Mouse (Mus musculus) CH12.LX (cell line): ENCODE data around the gene Slc16a5. TPM values are rescaled to one million over a fixed set of nuclear protein-coding genes. Genes with fewer than 3 reads are reported as not detected.

Experiments used
- DNase-seq: peaks from one replicate; pipeline ENCODE4 v3.0.0-alpha.2; 2013; ENCODE audit errors: extremely low read depth
- H3K27ac ChIP-seq: 2 replicates; pipeline ENCODE4 v1.5.1; 2012; ENCODE audit warnings: low read depth, mild to moderate bottlenecking, control low read depth, moderate library complexity; ENCODE audit not compliant: insufficient read depth
- H3K27me3 ChIP-seq: replicated peaks from 2 replicates; pipeline ENCODE3; 2012; ENCODE audit warnings: inconsistent platforms
- H3K36me3 ChIP-seq, 2 experiments: replicated peaks in 1 of 2; 2 replicates each; pipeline versions ENCODE3 to v1.6.1; 2012; ENCODE audit warnings: inconsistent platforms in 1 of 2, low read length in 1 of 2, mild to moderate bottlenecking in 1 of 2, mixed read lengths in 1 of 2, moderate library complexity in 1 of 2; ENCODE audit not compliant: control insufficient read depth in 1 of 2, insufficient read depth in 1 of 2
- H3K4me1 ChIP-seq, 2 experiments: 2 replicates each; pipeline ENCODE4 v1.6.1; 2012; ENCODE audit warnings: inconsistent platforms in 1 of 2, moderate library complexity in 1 of 2; ENCODE audit not compliant: insufficient read depth in 2 of 2, control insufficient read depth in 1 of 2
- H3K4me2 ChIP-seq: 2 replicates; pipeline ENCODE4 v1.6.1; 2012; ENCODE audit warnings: low read depth, mild to moderate bottlenecking, control low read depth; ENCODE audit not compliant: poor library complexity, insufficient read depth, severe bottlenecking
- H3K4me3 ChIP-seq, 3 experiments: fragments of 150-350 bp in 1 of 3; sonication (generic) in 1 of 3; replicated peaks in 1 of 3; 2 replicates each; pipeline versions ENCODE3 to v1.5.1; 2011 to 2012; ENCODE audit warnings: low read depth in 2 of 3, low read length in 2 of 3, mild to moderate bottlenecking in 2 of 3, moderate library complexity in 2 of 3, control low read depth in 1 of 3, improper control_type of control experiment in 1 of 3, inconsistent platforms in 1 of 3, mixed read lengths in 1 of 3; ENCODE audit not compliant: poor library complexity in 1 of 3
- H3K79me2 ChIP-seq: replicated peaks from 2 replicates; pipeline ENCODE4 v1.6.1; 2012; ENCODE audit warnings: mild to moderate bottlenecking, moderate library complexity; ENCODE audit not compliant: control insufficient read depth, poor library complexity, insufficient read depth, severe bottlenecking; ENCODE audit errors: extremely low read depth
- H3K9ac ChIP-seq: 2 replicates; pipeline ENCODE4 v1.6.1; 2012; ENCODE audit warnings: low read depth, mild to moderate bottlenecking, control low read depth, moderate library complexity; ENCODE audit not compliant: insufficient read depth
- H3K9me3 ChIP-seq: replicated peaks from 2 replicates; pipeline ENCODE3; 2012; ENCODE audit warnings: low read length, inconsistent platforms, mixed read lengths
- BHLHE40 ChIP-seq: IDR thresholded peaks from 2 replicates; pipeline ENCODE4 v1.6.1; 2011; ENCODE audit warnings: mild to moderate bottlenecking, low read depth, low read length, improper control_type of control experiment
- CHD1 ChIP-seq: IDR thresholded peaks from 2 replicates; pipeline ENCODE4 v1.6.1; 2012; ENCODE audit warnings: low read depth, low read length, improper control_type of control experiment, inconsistent platforms
- CTCF ChIP-seq, 2 experiments: IDR thresholded peaks in 1 of 2; conservative IDR thresholded peaks in 1 of 2; 2 replicates each; pipeline ENCODE4 v1.5.1; 2011 to 2012; ENCODE audit warnings: low read depth in 2 of 2, low read length in 2 of 2, improper control_type of control experiment in 1 of 2, inconsistent platforms in 1 of 2, mild to moderate bottlenecking in 1 of 2, moderate library complexity in 1 of 2
- E2F4 ChIP-seq: IDR thresholded peaks from 2 replicates; pipeline ENCODE4 v1.6.1; 2011; ENCODE audit warnings: low read depth, low read length, improper control_type of control experiment; ENCODE audit not compliant: insufficient replicate concordance
- ELF1 ChIP-seq: IDR thresholded peaks from 2 replicates; pipeline ENCODE4 v1.6.1; 2014; ENCODE audit warnings: low read depth, mild to moderate bottlenecking, inconsistent platforms, low read length, improper control_type of control experiment
- GABPA ChIP-seq: IDR thresholded peaks from 2 replicates; pipeline ENCODE4 v1.6.1; 2012; ENCODE audit warnings: low read depth, low read length, improper control_type of control experiment, inconsistent platforms; ENCODE audit not compliant: insufficient replicate concordance
- IRF4 ChIP-seq: IDR thresholded peaks from 2 replicates; pipeline ENCODE4 v1.6.1; 2014; ENCODE audit warnings: low read depth, mild to moderate bottlenecking, inconsistent platforms, low read length, improper control_type of control experiment
- JUN ChIP-seq: IDR thresholded peaks from 2 replicates; pipeline ENCODE4 v1.6.1; 2011; ENCODE audit warnings: low read depth, mild to moderate bottlenecking, low read length, improper control_type of control experiment, moderate library complexity; ENCODE audit not compliant: insufficient read depth
- KAT2A ChIP-seq: IDR thresholded peaks from 2 replicates; pipeline ENCODE4 v1.6.1; 2012; ENCODE audit warnings: low read length, improper control_type of control experiment, inconsistent platforms; ENCODE audit not compliant: insufficient replicate concordance
- MAFK ChIP-seq: IDR thresholded peaks from 2 replicates; pipeline ENCODE4 v1.6.1; 2011; ENCODE audit warnings: low read length, improper control_type of control experiment; ENCODE audit not compliant: insufficient replicate concordance
- MAX ChIP-seq: IDR thresholded peaks from 2 replicates; pipeline ENCODE4 v1.6.1; 2011; ENCODE audit warnings: low read length, improper control_type of control experiment
- MAZ ChIP-seq: IDR thresholded peaks from 2 replicates; pipeline ENCODE4 v1.6.1; 2012; ENCODE audit warnings: low read depth, mild to moderate bottlenecking, inconsistent platforms, low read length, improper control_type of control experiment, moderate library complexity
- MEF2A ChIP-seq: IDR thresholded peaks from 2 replicates; pipeline ENCODE4 v1.6.1; 2014; ENCODE audit warnings: low read depth, mild to moderate bottlenecking, inconsistent platforms, low read length, improper control_type of control experiment, borderline replicate concordance
- MXI1 ChIP-seq: IDR thresholded peaks from 2 replicates; pipeline ENCODE4 v1.6.1; 2011; ENCODE audit warnings: mild to moderate bottlenecking, low read depth, low read length, improper control_type of control experiment
- MYC ChIP-seq: IDR thresholded peaks from 2 replicates; pipeline ENCODE4 v1.6.1; 2011; ENCODE audit warnings: low read depth, mild to moderate bottlenecking, improper control_type of control experiment, low read length
- NELFE ChIP-seq: IDR thresholded peaks from 2 replicates; pipeline ENCODE4 v1.6.1; 2011; ENCODE audit warnings: low read depth, low read length, improper control_type of control experiment
- NRF1 ChIP-seq: IDR thresholded peaks from 2 replicates; pipeline ENCODE4 v1.6.1; 2014; ENCODE audit warnings: low read depth, mild to moderate bottlenecking, inconsistent platforms, low read length, improper control_type of control experiment, moderate library complexity
- PAX5 ChIP-seq: IDR thresholded peaks from 2 replicates; pipeline ENCODE4 v1.6.1; 2012; ENCODE audit warnings: low read length, inconsistent platforms, mixed read lengths
- POLR2A ChIP-seq: IDR thresholded peaks from 2 replicates; pipeline ENCODE4 v1.6.1; 2011; ENCODE audit warnings: low read depth, mild to moderate bottlenecking, improper control_type of control experiment, low read length
- POLR2AphosphoS2 ChIP-seq: IDR thresholded peaks from 2 replicates; pipeline ENCODE4 v1.6.1; 2011; ENCODE audit warnings: low read depth, low read length, improper control_type of control experiment
- RAD21 ChIP-seq: IDR thresholded peaks from 2 replicates; pipeline ENCODE4 v1.6.1; 2011; ENCODE audit warnings: low read depth, mild to moderate bottlenecking, low read length, improper control_type of control experiment, moderate library complexity
- RCOR1 ChIP-seq: conservative IDR thresholded peaks from 2 replicates; pipeline ENCODE4 v1.6.1; 2012; ENCODE audit warnings: low read depth, mild to moderate bottlenecking, inconsistent platforms, low read length, improper control_type of control experiment
- SIN3A ChIP-seq: IDR thresholded peaks from 2 replicates; pipeline ENCODE4 v1.6.1; 2012; ENCODE audit warnings: low read length, improper control_type of control experiment, inconsistent platforms
- SMC3 ChIP-seq: IDR thresholded peaks from 2 replicates; pipeline ENCODE4 v1.6.1; 2011; ENCODE audit warnings: low read depth, low read length, improper control_type of control experiment
- USF1 ChIP-seq: IDR thresholded peaks from 2 replicates; pipeline ENCODE4 v1.6.1; 2014; ENCODE audit warnings: low read depth, mild to moderate bottlenecking, inconsistent platforms, low read length, improper control_type of control experiment
- USF2 ChIP-seq: conservative IDR thresholded peaks from 2 replicates; pipeline ENCODE4 v1.6.1; 2011; ENCODE audit warnings: low read depth, low read length, improper control_type of control experiment
- ZC3H11A ChIP-seq: IDR thresholded peaks from 2 replicates; pipeline ENCODE4 v1.6.1; 2012; ENCODE audit warnings: low read depth, mild to moderate bottlenecking, inconsistent platforms, low read length, improper control_type of control experiment
- ZMIZ1 ChIP-seq: IDR thresholded peaks from 2 replicates; pipeline ENCODE4 v1.6.1; 2012; ENCODE audit warnings: low read depth, mild to moderate bottlenecking, inconsistent platforms, low read length, improper control_type of control experiment
- dilution Hi-C: fragments of 300-500 bp; cut with MboI; formaldehyde crosslinking; loops from 2 replicates; pipeline ENCODE4 v1.14.3; 2020; ENCODE audit warnings: low sequenced_read_pairs; ENCODE audit not compliant: extremely low pct_unique_long_range_greater_than_20kb, extremely low pct_ligation_motif_present
- in situ Hi-C: fragments of 300-500 bp; cut with MboI; formaldehyde crosslinking; loops from 3 replicates; pipeline ENCODE4 v1.14.3; 2019; ENCODE audit warnings: low sequenced_read_pairs, low pct_ligation_motif_present, low pct_unique_long_range_greater_than_20kb, mixed read lengths
- polyA plus RNA-seq: library from polyadenylated mRNA; unstranded; fragments of >175 nt; gene quantifications from 2 replicates; pipeline ENCODE4 v1.2.1, GENCODE M21; 2012; ENCODE audit warnings: low read depth; ENCODE audit not compliant: insufficient read length
- total RNA-seq, 2 experiments: library from RNA; depleted of rRNA; stranded (reverse); fragments of 300-350 nt in 1 of 2; fragments of >200 nt in 1 of 2; gene quantifications; 2 replicates each; pipeline ENCODE4 v1.2.3; 2012 to 2014

Gene Slc16a5
- total and polyA plus RNA-seq, 3 experiments = 0.51 to 0.71 TPM; not detected in 1

DNA sequence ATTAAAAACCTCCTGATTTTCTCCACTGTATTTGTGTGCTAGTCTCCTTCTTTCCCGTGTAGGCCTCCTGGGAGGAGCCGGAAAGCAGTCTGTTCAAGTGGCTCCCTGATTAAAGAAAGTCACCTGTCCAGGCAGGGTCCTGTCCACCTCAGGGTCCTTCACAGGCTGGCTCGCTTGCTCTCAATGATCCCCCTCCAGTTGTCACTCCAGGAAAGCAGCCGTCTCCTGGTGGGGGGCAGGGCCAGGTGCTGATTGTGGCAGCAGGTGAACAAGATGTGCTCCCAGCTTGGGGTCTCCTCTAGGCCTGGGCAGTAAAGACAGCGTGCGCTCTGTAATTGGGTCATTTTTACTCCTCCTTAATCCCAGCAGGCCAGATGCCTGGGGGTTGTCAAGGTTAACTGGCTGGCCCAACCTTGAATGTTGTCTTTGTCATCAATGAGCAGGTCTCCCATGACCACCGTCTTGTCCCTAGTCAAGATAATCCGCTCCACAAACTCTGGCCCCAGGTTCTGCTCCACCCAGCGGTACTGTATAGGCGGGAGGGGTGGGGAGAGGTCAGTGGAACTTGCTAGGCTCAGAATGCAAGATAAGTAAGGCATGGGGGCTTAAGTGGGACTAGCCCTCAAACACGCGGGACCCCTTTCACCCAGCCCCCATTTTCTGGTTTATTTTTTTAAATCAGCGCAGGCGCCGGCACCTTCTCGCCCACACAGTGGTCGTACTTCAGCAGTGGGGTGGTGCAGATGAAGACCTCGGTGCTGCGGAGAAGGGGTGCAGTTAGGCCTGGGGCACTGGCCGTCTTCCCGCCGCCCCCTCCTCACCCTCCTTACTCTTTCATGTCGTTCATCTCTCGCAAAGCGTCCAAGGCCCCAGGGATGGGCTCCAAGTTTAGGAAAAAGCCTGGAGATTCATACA, 28.4 kb downstream of the Slc16a5 start:
- dilution Hi-C loops = no loop called here
- peak overlapping the region; percentile 59 for H3K9ac ChIP-seq
- no peaks in the 10 kb centered on the region for H3K27me3 ChIP-seq
- no peak overlapping the region for H3K27ac ChIP-seq
- peaks cover 31 to 44% of the 10 kb centered on the region in 2 experiments for H3K36me3 ChIP-seq
- H3K4me3 ChIP-seq = peak overlapping the region; percentile 69 to 89 (median 79)
- H3K9me3 ChIP-seq = no peaks in the 10 kb centered on the region
- peak overlapping the region; percentile 84 for H3K4me2 ChIP-seq
- TF ChIP-seq SIN3A (no peak), ZMIZ1 (0 out of 2 replicates have a peak, but pooled peaks have one; percentile 23)
- TF ChIP-seq, all 38 proteins: peak for 1
- in situ Hi-C loops = loop anchor here (5.0 kb wide), 1 partner anchor 322 kb away; the partner anchor contains the start of genes Caskin2 and Tsen54
- Histone ChIP-seq H3K4me1 (peaks cover 4 to 24% of the 10 kb centered on the region in 2 experiments; a peak in 2 of 4 replicates), H3K79me2 (peaks cover 5% of the 10 kb centered on the region; the same call in 1 of the 2 replicates)
- DNase-seq = no peak

DNA sequence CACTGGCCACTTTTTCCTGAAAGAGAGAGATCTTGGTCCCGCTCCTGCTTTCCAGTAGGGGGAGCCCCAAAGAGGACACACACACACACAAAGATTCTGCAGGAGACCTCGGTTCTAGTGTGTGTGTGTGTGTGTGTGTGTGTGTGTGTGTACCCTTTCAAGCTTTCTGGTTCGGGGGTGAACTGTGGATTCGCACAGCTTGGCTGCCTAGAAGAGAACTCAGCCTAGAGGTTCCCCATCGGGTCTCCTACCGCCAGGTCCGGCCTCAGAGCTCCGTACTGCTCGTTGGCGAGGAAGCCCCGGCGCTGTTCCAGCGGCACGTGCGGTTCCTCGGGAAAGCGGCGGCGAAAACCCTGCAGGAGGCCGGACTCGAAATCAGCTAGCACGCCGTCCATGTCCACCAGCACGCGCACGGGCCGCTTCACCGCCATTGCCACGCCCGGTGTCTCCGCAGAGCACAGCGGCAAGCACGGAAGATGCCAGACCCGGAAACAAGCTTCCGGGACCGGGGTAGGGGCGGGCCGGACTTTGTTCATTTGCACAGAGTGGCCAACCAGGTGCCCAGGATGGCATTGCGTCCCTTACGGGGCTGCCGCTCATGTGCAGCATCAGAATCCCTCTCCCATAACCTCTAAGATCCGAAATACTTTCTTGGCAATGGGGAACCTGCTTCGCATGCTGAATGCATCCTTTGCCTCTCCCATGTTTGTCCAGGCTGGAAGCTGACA, 29.2 kb downstream of the Slc16a5 start, which contains the start of gene Nt5c:
Gene Nt5c, minus strand, starts transcription at position 507 of the 728 bp plus-strand sequence.
- H3K4me2 ChIP-seq = peak within 1 kb of the TSS; percentile 84
- peak within 1 kb of the TSS; percentile 69 to 89 (median 79) for H3K4me3 ChIP-seq
- dilution Hi-C loops (no loop called here), in situ Hi-C loops (loop anchor here (5.0 kb wide), 1 partner anchor 321 kb away; the partner anchor contains the start of genes Caskin2 and Tsen54)
- peaks cover 27 to 40% of the 10 kb centered on the region in 2 experiments for H3K36me3 ChIP-seq
- no peaks in the 10 kb centered on the region for H3K27me3 ChIP-seq
- H3K79me2 ChIP-seq = peaks cover 5% of the 10 kb centered on the region; the same call in 1 of the 2 replicates
- DNase-seq = peak; percentile 90
- no peaks in the 10 kb centered on the region for H3K9me3 ChIP-seq
- H3K9ac ChIP-seq = peak within 1 kb of the TSS; percentile 59
- peak within 1 kb of the TSS; percentile 26 for H3K27ac ChIP-seq
- H3K4me1 ChIP-seq = peaks cover 4 to 24% of the 10 kb centered on the region in 2 experiments; a peak in 2 of 4 replicates
- TF ChIP-seq NRF1 = peak; percentile 67
- peak; percentile 62; the same call in 1 of the 2 replicates for TF ChIP-seq CHD1
- TF ChIP-seq PAX5 = no peak
- TF ChIP-seq RAD21 = peak; percentile 44
- peak; percentile 75 for TF ChIP-seq SMC3
- peak; percentile 50 for TF ChIP-seq MEF2A
- peak; percentile 91 for TF ChIP-seq MAX
- TF ChIP-seq BHLHE40 = peak; percentile 83
- TF ChIP-seq USF2 = no peak
- TF ChIP-seq ZC3H11A = no peak
- peak; percentile 95 for TF ChIP-seq ZMIZ1
- TF ChIP-seq MYC = peak; percentile 87
- no peak for TF ChIP-seq E2F4
- peak; percentile 48 to 88; a peak in 3 of 4 replicates for TF ChIP-seq CTCF (conservative IDR thresholded peaks at IDR 0.05 in 1 of 2, IDR thresholded peaks at IDR 0.05 in 1 of 2; ENCODE audit: low read depth in 2 of 2, low read length in 2 of 2)
- TF ChIP-seq NELFE = peak; percentile 95
- TF ChIP-seq GABPA = no peak
- TF ChIP-seq POLR2A = peak; percentile 93
- TF ChIP-seq KAT2A = no peak
- TF ChIP-seq MXI1 = peak; percentile 98
- TF ChIP-seq MAFK = no peak
- no peak for TF ChIP-seq JUN
- TF ChIP-seq MAZ = peak; percentile 51; the same call in 1 of the 2 replicates
- TF ChIP-seq ELF1 = peak; percentile 98
- peak; percentile 95 for TF ChIP-seq POLR2AphosphoS2
- 0 out of 2 replicates have a peak, but pooled peaks have one; percentile 69 for TF ChIP-seq RCOR1
- TF ChIP-seq USF1 = no peak
- TF ChIP-seq IRF4 = peak; percentile 66
